Mouse (Mus musculus): Measurements from ENCODE around the gene Palm3.
"Not testable (repeated sequence)": the region's sequence is repeated elsewhere in the genome, so short reads cannot be mapped to it uniquely, and the experiment has no call there.

The Palm3 gene

DNA sequence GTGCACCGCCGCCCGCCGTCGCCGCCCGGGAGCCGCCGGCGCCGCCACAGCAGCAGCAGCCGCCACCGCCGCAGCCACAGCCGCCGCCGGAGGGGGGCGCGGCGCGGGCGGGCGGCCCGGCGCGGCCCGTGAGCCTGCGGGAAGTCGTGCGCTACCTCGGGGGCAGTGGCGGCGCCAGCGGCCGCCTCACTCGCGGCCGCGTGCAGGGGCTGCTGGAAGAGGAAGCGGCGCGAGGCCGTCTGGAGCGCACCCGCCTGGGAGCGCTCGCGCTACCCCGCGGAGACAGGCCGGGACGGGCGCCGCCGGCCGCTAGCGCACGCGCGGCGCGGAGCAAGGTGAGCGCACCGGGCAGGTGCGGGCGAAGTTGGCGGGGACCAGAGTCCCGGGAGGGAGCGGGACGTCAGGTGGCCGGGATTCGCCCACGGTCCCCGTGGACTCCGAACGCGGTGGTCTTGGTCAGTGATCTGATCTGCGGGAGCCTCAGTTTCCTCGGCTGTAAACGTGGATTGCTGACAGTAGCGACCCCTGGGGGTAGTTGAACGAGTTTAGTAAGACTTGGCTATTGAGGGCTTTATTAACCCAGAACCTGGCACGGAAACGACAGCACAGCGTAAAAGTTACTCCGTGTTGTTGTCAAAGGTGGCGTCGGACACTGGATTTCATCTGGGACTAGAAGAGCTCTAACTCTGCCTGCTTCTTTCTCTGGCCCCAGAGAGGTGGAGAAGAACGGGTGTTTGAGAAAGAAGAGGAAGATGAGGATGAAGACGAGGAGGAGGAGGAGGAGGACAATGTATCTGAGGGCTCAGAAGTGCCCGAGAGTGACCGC, 22.8 kb upstream of the Palm3 start:
- peak; percentile 76 for DNase-seq

DNA sequence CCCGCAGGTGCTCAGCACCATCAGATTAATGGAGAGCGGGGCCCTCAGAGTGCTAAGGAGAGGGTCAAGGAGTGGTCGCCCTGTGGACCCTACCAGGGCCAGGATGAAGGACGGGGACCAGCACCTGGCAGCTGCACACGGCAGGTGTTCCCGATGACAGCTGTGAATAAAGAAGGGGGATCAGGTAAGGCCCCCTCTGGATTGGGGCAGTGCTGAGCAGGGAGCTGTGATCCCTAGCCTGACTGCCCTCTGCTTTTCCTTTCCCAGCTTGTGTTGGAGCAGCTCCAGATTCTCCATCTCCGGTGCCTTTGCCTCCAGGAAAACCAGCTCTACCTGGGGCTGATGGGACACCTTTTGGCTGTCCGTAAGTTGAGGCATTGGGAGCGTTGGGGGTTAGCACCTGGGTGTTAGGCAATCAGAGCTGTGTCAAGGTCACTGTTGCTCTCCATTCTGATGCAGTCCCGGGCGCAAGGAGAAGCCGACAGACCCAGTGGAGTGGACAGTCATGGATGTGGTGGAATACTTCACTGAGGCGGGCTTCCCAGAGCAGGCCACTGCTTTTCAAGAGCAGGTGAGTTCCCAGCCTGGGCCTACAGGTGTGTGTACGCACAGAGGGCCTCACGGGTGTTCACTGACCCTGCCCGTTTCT, 22.1 kb upstream of the Palm3 start:
- no peak for DNase-seq

DNA sequence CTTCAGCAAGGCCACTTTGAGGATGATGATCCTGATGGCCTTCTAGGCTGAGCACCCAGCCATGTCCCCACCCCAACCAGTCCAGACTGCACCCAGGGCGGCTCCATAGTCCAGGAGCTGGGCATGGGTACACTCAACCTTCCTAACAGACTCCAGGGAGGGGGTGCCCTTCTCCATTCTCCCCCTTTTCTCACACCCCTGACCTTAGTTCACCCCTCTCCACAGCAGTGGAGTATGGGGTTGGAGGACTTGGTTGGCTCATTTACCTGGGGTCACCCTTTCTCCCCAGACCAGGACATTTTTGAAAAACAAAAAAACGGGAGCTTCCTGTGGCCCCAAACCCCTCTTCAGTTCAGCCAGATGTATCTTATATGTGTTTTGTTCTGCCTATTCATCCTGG, 21.4 kb upstream of the Palm3 start:
- DNase-seq, result no peak

DNA sequence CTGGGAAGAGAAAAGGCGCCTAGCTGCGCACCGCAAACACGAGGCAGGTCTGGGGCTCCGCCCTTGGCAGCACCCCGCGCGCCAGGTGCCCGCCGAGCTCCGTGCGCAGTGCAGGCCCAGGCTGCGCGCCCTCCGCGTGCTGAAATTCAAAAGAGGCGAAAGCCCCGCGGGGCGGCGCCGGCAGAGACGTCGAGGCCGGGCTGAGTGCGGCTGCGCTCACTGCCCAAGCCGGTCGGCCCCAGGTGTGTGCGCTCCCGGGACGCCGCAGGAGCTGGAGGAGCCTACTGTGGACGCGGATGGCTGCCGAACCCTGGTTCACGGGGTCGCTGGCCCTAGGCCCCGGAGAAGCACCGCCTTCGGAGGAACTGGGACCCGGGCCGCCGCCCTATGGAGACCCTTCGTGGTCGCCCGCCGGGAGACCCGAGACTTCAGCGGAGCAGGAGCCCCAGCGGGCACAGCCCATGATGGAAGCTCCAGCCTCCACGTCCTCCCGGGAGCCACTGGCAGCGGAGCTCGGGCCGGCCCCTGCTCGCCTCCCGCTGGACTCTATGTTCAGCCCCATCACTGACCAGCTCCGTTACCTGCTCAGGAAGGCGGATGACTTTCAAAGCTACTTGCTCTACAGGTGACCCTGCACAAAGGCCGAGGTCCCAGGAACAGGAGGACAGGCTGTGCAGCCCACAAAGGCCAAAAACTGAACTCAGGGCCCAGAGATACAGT, 19.8 kb upstream of the Palm3 start, which contains the start of gene 1700067K01Rik:
Gene 1700067K01Rik (plus strand): TSS at position 222 of the 720 bp plus-strand sequence.
- DNase-seq, result no peak

- DNase-seq, result no peak
Observed at GRCm38 (mm10) chr8:84002957-84003611, 18.2 kb upstream of the Palm3 start.

DNA sequence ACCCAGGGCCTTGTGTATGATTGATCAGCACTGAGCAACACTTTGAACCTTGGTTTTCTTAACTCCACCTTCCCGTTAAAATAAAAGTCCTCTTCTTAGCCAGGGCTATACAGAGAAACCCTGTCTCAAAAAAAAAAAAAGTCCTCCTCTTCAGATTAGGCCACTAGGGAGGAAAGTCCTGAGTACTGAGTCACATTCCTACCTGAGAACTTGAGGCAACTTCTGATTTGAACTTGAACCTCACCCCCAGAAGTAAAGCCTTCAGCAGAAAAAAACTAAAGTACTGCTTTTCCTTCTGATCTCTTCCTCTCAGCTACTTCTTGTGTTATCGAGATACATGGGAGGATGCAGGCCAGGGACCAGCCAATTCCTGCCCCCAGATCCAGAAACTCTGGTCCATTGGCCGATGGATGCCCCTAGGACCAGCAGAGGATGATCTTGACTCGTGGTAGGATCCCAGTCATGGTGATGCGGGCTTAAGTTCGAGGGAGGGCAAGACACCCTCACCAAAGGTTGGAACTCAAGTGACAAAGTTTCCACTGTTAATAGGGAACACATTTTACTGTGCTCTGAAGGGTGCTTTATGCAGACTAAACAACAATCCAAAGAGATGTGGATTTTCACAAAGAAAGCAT, 17.5 kb upstream of the Palm3 start:
- no peak for DNase-seq

GRCm38 (mm10) chr8:84004533-84005201, 16.6 kb upstream of the Palm3 start:
- DNase-seq, result peak; percentile 94

- not testable (repeated sequence) for DNase-seq
Observed at GRCm38 (mm10) chr8:84005502-84005901, 15.8 kb upstream of the Palm3 start.

DNA sequence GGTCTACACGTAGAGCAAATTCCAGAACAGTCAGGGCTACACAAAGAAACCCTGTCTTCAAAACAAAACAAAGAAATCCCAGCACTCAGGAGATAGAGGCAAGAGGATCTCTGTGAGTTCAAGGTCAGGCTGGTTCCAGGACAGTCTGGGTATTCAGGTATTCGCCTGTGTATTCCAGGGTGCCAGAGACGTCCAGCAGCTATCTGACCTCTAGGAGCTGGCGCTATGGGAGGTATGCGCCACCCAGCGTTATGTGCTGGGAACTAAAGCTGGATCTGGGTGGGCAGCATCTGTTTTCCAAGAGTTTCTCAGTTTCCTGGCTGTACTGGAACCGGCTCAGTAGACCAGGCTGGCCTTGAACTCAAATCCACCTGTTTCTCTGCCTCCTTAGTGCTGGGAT, 12.9 kb upstream of the Palm3 start:
- no peak for DNase-seq

- peak; percentile 82 for DNase-seq
Observed at GRCm38 (mm10) chr8:84009876-84010275, 11.4 kb upstream of the Palm3 start.

GRCm38 (mm10) chr8:84010625-84011611, 10.4 kb upstream of the Palm3 start:
- DNase-seq, result peak; percentile 69

DNA sequence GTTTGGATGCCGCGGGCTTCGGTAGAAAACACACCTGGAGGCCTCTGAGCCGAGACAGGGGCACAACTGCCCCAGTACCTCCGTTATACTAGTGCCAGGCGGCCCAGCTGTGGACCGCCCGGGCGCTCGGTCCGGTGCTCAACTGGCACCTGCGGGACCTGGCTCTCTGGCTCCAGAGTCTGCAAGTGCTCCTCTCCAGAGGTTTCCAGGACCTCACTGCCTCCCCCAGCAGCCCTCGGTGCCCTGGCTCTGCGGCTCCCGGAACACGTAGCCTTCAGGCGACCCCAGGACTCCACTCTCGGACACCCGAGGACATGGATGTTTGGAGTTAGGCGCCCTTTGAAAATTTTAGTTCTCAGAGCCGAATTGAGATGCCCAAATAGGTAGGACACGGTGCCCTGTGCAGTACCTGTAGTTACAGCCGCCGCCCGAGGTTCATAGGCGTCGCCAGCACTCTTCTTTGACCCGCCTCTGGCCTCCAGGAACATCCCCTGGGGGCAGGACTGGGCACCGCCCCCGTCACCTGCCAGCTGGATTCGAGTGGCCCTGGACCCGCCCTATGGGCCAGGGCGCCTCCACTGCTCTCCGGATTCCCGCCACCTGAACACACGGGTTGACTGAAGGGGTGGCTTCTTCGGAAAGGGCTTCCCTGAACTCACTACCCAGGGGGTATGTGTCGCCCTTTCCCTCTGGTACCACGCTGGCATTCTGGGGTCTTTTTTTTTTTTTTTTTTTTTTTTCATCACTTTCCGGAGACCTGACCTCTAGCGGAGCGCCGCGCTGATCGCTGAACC, 9.4 kb upstream of the Palm3 start, which contains the start of gene 2210011C24Rik:
Gene 2210011C24Rik (minus strand): TSS at position 467 of the 794 bp plus-strand sequence.
- peak; percentile 26 for DNase-seq

- DNase-seq, result peak; percentile 21
Observed at GRCm38 (mm10) chr8:84012499-84013165, 8.6 kb upstream of the Palm3 start.

DNA sequence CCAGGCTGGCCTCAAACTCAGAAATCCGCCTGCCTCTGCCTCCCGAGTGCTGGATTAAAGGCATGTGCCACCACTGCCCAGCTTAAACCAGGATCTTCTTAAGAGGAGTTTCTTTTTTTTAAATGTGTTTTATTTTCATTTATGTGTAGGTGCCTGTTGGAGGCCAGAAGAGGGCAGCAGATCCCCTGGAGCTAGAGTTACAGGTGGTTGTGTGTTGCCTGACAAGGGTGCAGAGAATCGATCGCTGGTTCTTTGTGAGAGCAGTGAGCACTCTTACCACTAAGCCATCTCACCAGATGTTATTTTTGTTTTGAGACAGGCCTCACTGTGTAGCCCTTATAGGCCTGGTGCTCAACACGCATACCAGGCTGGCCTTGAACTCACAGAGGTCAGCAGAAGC, 5.4 kb upstream of the Palm3 start:
- DNase-seq, result no peak

DNA sequence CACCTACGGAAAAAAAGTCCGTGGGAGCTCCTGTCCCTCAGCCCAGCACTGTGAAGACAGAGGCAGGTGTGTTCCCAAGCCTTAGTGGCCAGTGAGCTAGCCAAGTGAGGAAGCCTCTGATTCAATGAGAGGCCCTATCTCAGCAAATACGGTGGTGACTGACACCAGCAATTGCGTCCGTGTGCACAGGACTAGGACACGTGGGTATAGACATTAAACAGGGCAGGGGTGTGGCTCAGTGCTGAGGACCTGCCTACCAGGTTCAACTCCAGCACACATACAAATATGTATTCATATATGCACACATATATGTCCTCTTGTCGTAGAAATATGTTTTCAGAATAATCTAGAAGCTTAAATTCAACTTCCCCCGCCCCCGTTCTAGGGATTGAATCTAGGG, 1.5 kb upstream of the Palm3 start:
- DNase-seq, result no peak

DNA sequence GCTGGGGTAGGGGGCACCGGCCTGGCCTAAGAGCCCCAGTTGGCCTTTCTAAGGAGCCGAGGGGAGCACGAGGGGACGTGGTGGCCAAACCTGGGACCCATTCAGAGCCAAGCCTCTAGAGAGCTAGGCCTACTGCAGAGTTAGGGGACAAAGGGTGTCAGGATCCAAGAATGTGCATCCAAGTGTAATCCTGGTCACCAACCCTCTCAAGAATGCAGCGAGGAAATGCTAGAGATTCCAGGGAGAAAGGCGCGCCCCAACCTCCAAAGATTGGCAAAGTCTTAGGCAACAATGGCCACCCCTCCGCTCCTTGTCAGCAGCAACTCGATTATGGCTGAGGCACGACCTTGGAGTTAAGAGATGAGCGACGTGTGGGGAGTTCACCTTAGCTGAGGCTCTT, 298 bp downstream of the Palm3 start:
- no peak for DNase-seq

GRCm38 (mm10) chr8:84023085-84023484, 1.8 kb downstream of the Palm3 start:
- no peak for DNase-seq

DNA sequence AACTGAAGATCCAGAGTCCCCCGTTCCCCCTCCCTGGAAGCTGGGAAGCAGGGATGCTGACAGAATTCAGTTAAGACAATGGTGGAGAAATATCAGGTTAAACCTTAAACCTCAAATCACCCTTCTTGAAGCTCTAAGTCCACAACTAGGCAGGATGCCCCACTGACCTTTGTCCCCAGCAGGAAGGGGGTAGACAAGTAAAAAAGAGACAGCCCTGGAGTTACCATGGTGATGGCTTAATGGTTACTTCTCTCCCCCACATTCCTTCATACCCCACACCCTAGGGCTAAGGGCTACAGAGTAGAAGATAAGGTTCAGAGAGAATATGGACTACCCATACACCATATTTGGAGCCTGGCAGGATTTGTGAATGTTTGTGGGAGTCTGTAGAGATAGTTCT, 2.4 kb downstream of the Palm3 start:
- no peak for DNase-seq

GRCm38 (mm10) chr8:84024171-84024570, 2.9 kb downstream of the Palm3 start:
- DNase-seq, result peak; percentile 66
